Mouse (Mus musculus) erythroblast, embryonic 14.5 days (primary cell): ENCODE data around the gene Bmp6.

Experiments used
- GATA1 ChIP-seq: IDR thresholded peaks from 2 replicates; pipeline ENCODE4 v1.6.1; 2012; ENCODE audit warnings: low read length, inconsistent platforms, mixed read lengths
- TAL1 ChIP-seq: IDR thresholded peaks from 3 replicates; pipeline ENCODE4 v1.6.1; 2012; ENCODE audit warnings: low read length, inconsistent platforms, mixed read lengths

DNA sequence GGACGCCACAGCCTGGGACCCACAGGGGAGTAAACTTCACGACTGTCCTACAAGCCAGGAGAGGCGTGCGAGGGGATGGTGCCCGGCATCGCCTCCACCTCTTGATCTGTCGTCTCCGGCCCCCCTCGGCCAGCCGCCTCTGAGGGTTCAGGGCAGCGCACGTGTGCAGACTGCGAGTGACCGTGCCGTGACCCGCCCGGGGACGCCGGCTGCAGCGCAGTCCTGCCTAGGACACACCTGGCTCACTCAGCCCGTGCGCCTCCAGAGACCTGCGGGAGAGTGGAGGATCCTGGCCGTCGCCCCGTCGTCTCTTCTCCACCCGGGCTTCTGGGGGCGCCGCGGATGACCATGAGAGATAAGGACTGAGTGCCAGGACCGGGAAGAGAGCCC, 519 bp downstream of the Bmp6 start:
- TF ChIP-seq GATA1 (no peak), TAL1 (no peak)
